Mouse (Mus musculus) lung, postnatal 25 days (tissue): Measurements from ENCODE around the gene Loxl1.

ENCODE experiments used
- DNase-seq: peaks from one replicate; pipeline ENCODE4 v3.0.0; 2022; ENCODE audit warnings: low spot score

Gene Loxl1

DNA sequence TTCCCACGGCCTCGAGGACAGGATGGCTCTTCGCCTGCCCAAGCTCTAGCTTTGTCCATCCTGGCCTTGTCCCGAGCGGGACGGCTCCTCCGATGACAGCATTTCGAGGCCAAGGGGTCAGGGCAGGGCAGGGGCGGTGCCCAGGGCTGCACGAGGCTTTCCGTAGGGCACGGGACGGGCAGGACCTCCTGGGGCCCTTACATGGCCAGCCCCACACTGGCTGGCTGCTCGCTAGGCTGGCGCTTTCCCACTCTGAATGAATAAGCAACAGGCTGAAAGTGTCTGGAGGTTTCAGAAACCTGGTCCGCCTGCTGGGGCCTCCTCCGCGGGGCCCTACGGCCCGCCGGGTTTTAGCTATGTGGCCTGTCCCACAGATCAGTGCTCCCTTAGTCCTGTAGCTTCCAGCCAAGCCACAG lies at the start of gene Loxl1:
TSS of gene Loxl1 (minus strand) at position 243 of the 416 bp plus-strand sequence.
- DNase-seq = peak; percentile 59

- no peak for DNase-seq
These were observed 49.0 kb upstream of the Loxl1 start for GRCm38 (mm10) chr9:58361956-58362355.

GRCm38 (mm10) chr9:58361373-58361772 lies 48.4 kb upstream of the Loxl1 start:
- DNase-seq = no peak

GRCm38 (mm10) chr9:58355262-58356050 lies 42.5 kb upstream of the Loxl1 start:
- DNase-seq = no peak

GRCm38 (mm10) chr9:58354701-58355100 lies 41.7 kb upstream of the Loxl1 start:
- DNase-seq = no peak

DNA sequence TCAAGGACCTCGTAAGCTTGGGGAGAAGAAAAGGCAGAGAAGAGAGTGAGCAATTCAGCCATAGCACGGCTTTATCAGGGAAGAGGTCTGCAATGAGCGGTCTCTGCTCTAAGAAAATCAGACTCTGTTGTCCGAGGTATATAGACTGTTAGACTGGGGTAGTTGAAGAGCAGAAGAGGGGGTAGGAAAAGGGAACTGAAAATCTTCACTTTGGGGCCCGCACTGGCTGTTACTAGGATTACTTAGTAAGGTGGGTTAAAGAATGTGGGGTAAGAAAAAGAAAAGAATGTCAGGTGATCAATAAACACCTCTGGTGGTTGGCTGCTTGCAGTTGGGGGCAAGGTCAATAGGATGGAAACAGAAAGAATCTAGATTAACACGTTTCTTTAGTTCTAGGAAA lies 40.2 kb upstream of the Loxl1 start:
- DNase-seq = no peak

DNA sequence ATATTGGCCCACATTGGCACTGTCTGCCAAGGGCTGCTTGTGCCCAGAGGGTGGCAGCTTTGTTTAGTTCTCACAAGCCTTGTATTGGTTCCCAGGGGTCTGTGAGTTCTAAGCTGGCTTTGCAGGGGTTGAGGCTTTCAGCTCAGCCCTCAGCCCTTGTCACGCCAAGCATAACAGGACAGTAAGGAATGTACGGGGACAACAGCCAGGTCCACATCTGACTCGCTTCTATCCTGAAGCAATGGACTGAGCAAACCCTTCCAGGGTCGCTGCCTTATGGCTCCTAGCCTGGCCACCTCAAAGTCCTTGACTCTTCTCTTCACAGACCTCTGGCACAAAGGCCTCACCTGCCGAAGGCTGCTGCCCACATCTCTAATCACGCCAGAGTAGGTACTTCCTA lies 34.8 kb upstream of the Loxl1 start:
- no peak for DNase-seq

GRCm38 (mm10) chr9:58346498-58346897 lies 33.5 kb upstream of the Loxl1 start:
- no peak for DNase-seq

DNA sequence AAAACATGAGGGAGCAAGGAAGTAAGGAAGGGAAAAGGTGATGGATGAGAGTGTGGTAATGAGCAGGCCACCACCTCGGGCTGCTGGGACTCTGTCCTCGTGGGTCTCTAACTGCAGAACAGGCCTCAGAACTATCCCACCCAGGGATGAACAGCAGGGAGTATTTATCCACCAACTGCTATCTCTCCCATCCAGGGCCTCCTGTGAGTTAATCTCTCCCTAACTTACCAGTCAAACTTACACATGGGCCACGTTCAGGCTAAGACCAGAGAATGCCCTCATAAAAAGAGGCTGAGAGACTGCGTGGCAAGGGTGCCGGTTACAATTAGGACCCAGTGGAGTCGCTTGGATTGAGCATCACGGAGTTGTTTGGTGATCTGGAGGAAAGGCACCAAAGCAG lies 33.0 kb upstream of the Loxl1 start:
- DNase-seq = no peak

DNA sequence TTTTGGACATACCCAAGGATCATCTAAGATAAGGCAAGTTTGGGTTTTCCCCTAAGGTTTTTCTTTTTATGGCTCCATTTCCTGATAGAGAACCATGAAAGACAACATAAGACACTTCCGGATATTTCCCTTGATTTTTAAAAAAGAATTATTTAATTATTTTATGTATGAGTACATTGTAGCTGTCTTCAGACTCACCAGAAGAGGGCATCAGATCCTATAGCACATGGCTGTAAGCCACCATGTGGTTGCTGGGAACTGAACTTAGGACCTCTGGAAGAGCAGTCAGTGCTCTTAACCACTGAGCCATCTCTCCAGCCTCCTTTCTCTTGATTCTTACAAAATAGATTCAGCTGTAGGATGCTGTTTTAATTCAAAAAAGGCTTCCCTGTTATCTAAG lies 28.8 kb upstream of the Loxl1 start:
- DNase-seq = no peak

DNA sequence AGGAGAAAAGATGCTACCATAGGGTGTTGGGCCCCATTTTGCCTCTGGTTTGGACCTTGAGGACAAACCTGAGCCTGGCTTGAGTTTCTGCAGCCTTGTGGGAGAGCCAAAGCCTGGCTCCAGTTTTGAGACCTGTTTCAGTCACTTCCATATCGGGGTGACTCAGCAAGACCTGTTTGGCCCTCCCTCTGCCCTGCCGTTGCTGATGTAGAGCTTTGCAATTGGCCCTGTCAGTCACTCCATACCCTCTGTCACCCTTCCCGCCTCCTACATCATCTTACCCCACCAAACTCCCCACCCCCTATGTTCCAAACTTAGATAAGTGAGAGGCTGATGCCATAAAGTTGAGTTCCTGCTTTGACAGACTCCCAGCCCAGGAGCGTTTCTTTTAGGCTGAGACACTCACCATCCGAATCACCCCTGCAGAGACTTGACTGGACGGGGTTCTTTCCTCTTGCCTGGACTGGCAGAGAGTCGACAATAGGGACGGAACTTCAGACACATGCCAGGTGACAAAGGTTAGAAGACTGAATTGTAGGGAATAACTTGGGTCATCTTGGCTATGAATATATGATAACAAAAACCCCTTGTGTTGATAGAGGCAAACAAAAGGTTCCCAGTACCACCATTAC lies 23.8 kb upstream of the Loxl1 start:
- no peak for DNase-seq

DNA sequence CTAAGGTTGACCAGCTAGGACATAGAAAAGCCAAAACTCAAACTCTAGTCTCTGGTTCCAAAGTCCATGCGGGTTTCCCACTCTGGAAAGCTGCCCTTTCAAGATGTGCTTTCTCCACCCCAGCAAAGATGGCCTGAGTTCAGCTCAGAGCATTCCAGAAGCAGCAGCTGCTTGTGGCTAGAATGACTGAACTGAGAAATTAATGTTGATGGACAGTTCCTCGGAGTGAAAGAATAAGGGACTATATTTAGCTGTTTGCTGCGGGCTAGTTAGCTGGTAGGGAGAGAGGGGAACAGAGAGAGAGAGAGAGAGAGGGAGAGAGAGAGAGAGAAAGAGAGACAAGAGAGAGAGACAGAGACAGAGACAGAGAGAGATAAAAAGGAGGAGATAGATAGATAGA lies 18.3 kb upstream of the Loxl1 start:
- no peak for DNase-seq

DNA sequence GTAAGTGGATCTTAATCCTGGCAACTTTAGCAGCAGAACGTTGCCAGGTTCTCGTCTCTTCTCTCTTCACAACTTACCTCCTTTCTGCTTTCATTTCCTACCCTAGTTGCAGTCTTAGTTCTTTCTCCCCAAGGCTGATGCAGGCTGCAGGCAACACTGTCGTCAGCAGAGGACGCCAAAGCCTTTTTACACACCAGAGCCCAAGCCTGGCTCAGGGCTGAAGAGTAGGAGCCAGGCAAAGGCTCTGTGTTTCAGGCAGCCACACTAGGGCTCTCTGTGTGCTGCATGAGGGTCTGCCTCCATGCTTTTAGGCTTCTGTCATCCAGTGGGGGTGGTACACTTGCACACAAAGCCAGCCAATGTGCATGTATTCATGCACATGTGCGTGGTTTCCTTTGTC lies 17.3 kb upstream of the Loxl1 start:
- no peak for DNase-seq

DNA sequence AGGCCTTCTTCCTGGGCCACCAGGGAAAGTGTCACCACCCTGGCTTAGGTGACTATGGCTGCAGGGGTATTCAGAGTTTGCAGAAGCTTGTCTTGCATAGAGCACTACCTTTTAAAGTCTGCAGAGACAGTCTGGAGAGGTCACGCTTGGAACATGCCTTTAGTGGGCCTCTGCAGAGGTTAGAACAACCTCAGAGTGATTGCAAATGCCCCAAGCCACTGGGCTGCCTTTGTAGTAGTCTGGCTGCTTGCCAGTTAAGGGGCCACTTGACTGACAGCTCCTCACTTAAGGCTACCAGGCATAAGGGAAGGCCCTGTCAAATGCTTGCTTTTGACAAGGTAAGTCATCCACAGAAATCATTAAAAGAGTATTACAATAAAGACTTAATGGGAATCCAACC lies 14.4 kb upstream of the Loxl1 start:
- DNase-seq = no peak

GRCm38 (mm10) chr9:58326477-58327180 lies 13.6 kb upstream of the Loxl1 start:
- no peak for DNase-seq

GRCm38 (mm10) chr9:58321681-58322080 lies 8.7 kb upstream of the Loxl1 start:
- no peak for DNase-seq

DNA sequence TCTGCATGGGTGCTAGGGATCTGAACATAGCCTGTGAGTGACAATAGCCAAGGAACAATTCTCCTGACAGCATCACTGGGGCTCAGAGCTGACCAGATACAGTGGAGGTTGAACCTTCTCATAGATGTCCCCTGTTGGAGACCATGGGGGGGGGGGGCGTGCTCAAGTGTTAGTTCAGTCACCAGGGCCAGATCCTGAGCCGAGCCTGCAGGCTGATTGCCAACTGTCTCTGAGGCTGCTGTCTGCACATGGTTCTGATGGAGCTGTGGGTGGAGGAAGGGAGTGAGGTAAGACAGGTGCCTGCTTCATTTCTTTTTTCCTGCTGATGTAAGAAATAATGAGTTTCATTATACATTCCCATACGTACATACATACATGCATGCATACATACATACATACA lies 5.3 kb upstream of the Loxl1 start:
- DNase-seq = no peak

GRCm38 (mm10) chr9:58317381-58317780 lies 4.4 kb upstream of the Loxl1 start:
- DNase-seq = no peak

GRCm38 (mm10) chr9:58316784-58317183 lies 3.8 kb upstream of the Loxl1 start:
- DNase-seq = no peak

GRCm38 (mm10) chr9:58315850-58316249 lies 2.9 kb upstream of the Loxl1 start:
- no peak for DNase-seq

DNA sequence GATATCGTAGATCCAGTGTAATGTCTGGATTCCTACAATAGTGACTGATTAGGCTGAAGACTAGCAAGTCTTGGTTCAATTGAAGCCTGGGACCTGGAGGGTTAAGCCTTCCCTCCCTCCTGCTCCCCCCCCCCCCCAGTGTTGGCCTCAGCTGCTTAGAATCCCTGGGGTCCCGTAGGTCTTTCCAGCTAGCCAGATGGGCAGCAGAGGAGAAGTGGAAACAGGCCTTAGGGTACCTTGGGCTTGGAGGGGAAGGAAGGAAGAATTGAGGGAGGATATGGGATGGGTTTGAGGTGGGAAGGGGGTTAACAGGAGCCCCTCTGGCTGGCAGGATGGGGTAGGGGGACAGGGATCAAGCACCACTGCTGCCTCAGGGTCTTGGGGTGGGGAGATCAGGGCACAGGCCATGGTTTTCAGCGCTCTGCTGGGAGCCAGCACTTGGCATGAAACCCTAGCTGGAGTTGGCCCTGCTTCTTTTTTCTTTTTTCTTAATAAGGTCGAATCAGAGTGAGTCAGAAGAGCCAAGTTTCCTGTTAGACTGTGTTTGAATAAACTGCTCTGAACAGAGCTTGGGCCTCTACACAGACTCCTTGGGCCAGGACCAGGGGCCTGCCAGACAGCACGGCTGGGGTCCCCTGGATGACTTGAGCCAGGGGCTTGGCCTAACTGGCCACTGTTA lies 1.8 kb upstream of the Loxl1 start:
- no peak for DNase-seq

- no peak for DNase-seq
These were observed 616 bp downstream of the Loxl1 start for GRCm38 (mm10) chr9:58312196-58312943.
